ENCODE assay signal across 20 mouse cellular contexts in the genomic region with DNA sequence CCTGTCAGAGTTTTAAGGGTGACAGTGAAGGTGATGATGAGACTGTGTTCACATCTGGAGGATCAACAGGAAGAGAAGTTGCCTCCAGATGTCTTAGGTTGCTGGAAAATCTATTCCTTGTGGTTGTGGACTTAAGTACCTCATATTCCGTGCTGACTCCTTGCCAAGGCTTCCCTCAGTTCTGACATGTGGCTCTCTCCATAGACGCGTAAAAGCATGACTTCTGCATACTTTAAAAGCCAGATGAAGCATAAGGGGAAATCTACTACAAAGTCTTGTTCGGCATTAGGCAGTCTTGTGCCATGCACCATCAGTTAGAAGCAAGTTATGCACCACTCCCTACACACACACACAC.
DNase-seq lines count a peak whose midpoint lies in the region; ATAC-seq and TF ChIP-seq lines count a peak whose summit lies in the region.
"Had no signal": no experiment of that assay in that cellular context is flagged by ENCODE, and none has a peak within 500 bp of the region (broad histone marks: within the 10 kb centered on the region; RNA-seq: fewer than 3 reads in every experiment).

No protein-coding gene starts in this region.

- DNase-seq in kidney, postnatal 0 days (ENCODE audit: low spot score) = peak; percentile 15
- no peak for DNase-seq in kidney, adult 8-10 months
- peak; percentile 63 for DNase-seq in 3T3-L1 (ENCODE audit: low read depth, low spot score)
- DNase-seq in NIH3T3 (ENCODE audit: low read depth) = peak; percentile 58
- DNase-seq in left cerebral cortex, adult 18-20 months (ENCODE audit: low spot score in 2 of 2) = no peak
- DNase-seq in layer of hippocampus, adult 9-10 months (ENCODE audit: low spot score) = no peak
- DNase-seq: adrenal gland, postnatal 14 days; B cell, adult 2 months; cerebellum, adult 18-20 months; cerebellum, adult 9-11 months; gastrocnemius, postnatal 10 days; heart, postnatal 36 days had no signal

- H3K36me3 ChIP-seq in kidney, postnatal 0 days (ENCODE audit: insufficient read depth, low read length) = no peaks in the 10 kb centered on the region
- H3K36me3 ChIP-seq in limb, embryonic 13.5 days = no peaks in the 10 kb centered on the region
- H3K36me3 ChIP-seq: forebrain, embryonic 12.5 days; G1E; heart, embryonic 13.5 days; hindbrain, embryonic 15.5 days had no signal

- H3K27ac ChIP-seq in kidney, postnatal 0 days = no peak overlapping the region
- no peak overlapping the region for H3K27ac ChIP-seq in limb, embryonic 13.5 days
- H3K27ac ChIP-seq: forebrain, embryonic 12.5 days; heart, embryonic 13.5 days; hindbrain, embryonic 15.5 days had no signal

- no peak for ATAC-seq in kidney, postnatal 0 days (replicated peaks; ENCODE audit: low FRiP score, low read depth)
- ATAC-seq in limb, embryonic 13.5 days (ENCODE audit: low FRiP score, low read depth) = peak; percentile 86
- ATAC-seq in granulocyte monocyte progenitor cell, adult 5-6 weeks (replicated peaks; ENCODE audit: poor library complexity, severe bottlenecking) = no peak
- ATAC-seq: CD4-positive, CD25-positive, alpha-beta regulatory T cell, adult 4 months; forebrain, embryonic 16.5 days had no signal

- TF ChIP-seq CTCF in kidney, postnatal 0 days (IDR thresholded peaks at IDR 0.05; ENCODE audit: low read depth) = no peak

- no peak overlapping the region for H3K9ac ChIP-seq in kidney, postnatal 0 days (ENCODE audit: low read depth, low read length)
- no peak overlapping the region for H3K9ac ChIP-seq in limb, embryonic 13.5 days
- H3K9ac ChIP-seq: forebrain, embryonic 12.5 days; heart, embryonic 13.5 days; hindbrain, embryonic 15.5 days had no signal

- no peak overlapping the region for H3K4me2 ChIP-seq in kidney, postnatal 0 days (ENCODE audit: low read length)
- 0 out of 2 replicates have a peak overlapping the region, but pooled peaks have one; percentile 7 for H3K4me2 ChIP-seq in limb, embryonic 13.5 days (replicated peaks)
- H3K4me2 ChIP-seq: forebrain, embryonic 12.5 days; heart, embryonic 13.5 days; hindbrain, embryonic 15.5 days had no signal

- no peaks in the 10 kb centered on the region for H3K9me3 ChIP-seq in kidney, postnatal 0 days (replicated peaks; ENCODE audit: low read length)
- no peaks in the 10 kb centered on the region for H3K9me3 ChIP-seq in limb, embryonic 13.5 days
- H3K9me3 ChIP-seq: forebrain, embryonic 12.5 days; G1E; heart, embryonic 13.5 days; hindbrain, embryonic 15.5 days had no signal

- 75% methylated on average over 4 of the region's 4 CpGs for WGBS in kidney, postnatal 0 days
- WGBS in limb, embryonic 13.5 days = 28% methylated on average over 4 of the region's 4 CpGs

- no peak overlapping the region for H3K4me3 ChIP-seq in kidney, postnatal 0 days (replicated peaks; ENCODE audit: low read depth, low read length)
- H3K4me3 ChIP-seq in limb, embryonic 13.5 days = no peak overlapping the region
- H3K4me3 ChIP-seq: forebrain, embryonic 12.5 days; heart, embryonic 13.5 days; hindbrain, embryonic 15.5 days had no signal

- H3K27me3 ChIP-seq in kidney, postnatal 0 days (ENCODE audit: insufficient read depth, low read length) = no peaks in the 10 kb centered on the region
- no peaks in the 10 kb centered on the region for H3K27me3 ChIP-seq in limb, embryonic 13.5 days
- H3K27me3 ChIP-seq: forebrain, embryonic 12.5 days; heart, embryonic 13.5 days; hindbrain, embryonic 15.5 days had no signal

- H3K4me1 ChIP-seq in kidney, postnatal 0 days (replicated peaks; ENCODE audit: insufficient read depth, low read length) = no peaks in the 10 kb centered on the region
- peaks cover 26% of the 10 kb centered on the region for H3K4me1 ChIP-seq in limb, embryonic 13.5 days
- H3K4me1 ChIP-seq: forebrain, embryonic 12.5 days; hindbrain, embryonic 15.5 days had no signal

Comparison
In these comparisons a context has a peak if more than half of its experiments do, and no peak if none do; other contexts are left out.
1. DNase-seq: peak in kidney, postnatal 0 days (single experiment), 3T3-L1 (single experiment) and NIH3T3 (single experiment); none in kidney, adult 8-10 months (0 of 2), left cerebral cortex, adult 18-20 months (0 of 2) and layer of hippocampus, adult 9-10 months (single experiment).